Mouse (Mus musculus) adrenal gland, adult 8-10 months (tissue): ENCODE measurements around the gene Pigk. TPM values are rescaled to one million over a fixed set of nuclear protein-coding genes. Genes with fewer than 3 reads are reported as not detected.
"Not testable (repeated sequence)": the region's sequence is repeated elsewhere in the genome, so short reads cannot be mapped to it uniquely, and the experiment has no call there.

Source experiments
- DNase-seq: peaks from one replicate; pipeline ENCODE4 v3.0.0; 2022
- total RNA-seq, 4 experiments: library from RNA; stranded (reverse); gene quantifications; 2 replicates each; pipeline ENCODE4 v1.2.4; 2022

Pigk gene
- total RNA-seq, 4 experiments from 2014 or later, result 65.0 to 73.7 (median 68.0) TPM

- no peak for DNase-seq
These were observed 56.2 kb downstream of the Pigk start for GRCm38 (mm10) chr3:152770056-152770455.

GRCm38 (mm10) chr3:152776363-152776762 lies 62.5 kb downstream of the Pigk start:
- no peak for DNase-seq

- DNase-seq, result no peak
These were observed 63.1 kb downstream of the Pigk start for GRCm38 (mm10) chr3:152776872-152777540.

GRCm38 (mm10) chr3:152779819-152780218 lies 65.9 kb downstream of the Pigk start:
- DNase-seq, result no peak

- no peak for DNase-seq
These were observed 69.9 kb downstream of the Pigk start for GRCm38 (mm10) chr3:152783792-152784191.

- not testable (repeated sequence) for DNase-seq
These were observed 70.5 kb downstream of the Pigk start for GRCm38 (mm10) chr3:152784353-152784752.

- not testable (repeated sequence) for DNase-seq
These were observed 74.5 kb downstream of the Pigk start for GRCm38 (mm10) chr3:152788301-152788953.

- no peak for DNase-seq
These were observed 78.7 kb downstream of the Pigk start for GRCm38 (mm10) chr3:152792601-152793000.

GRCm38 (mm10) chr3:152793006-152793405 lies 79.1 kb downstream of the Pigk start:
- no peak for DNase-seq

GRCm38 (mm10) chr3:152796216-152796615 lies 82.3 kb downstream of the Pigk start:
- DNase-seq, result no peak

- no peak for DNase-seq
These were observed 83.5 kb downstream of the Pigk start for GRCm38 (mm10) chr3:152797354-152797753.

GRCm38 (mm10) chr3:152799738-152800431 lies 86.0 kb downstream of the Pigk start:
- DNase-seq, result no peak

GRCm38 (mm10) chr3:152813905-152814304 lies 100.0 kb downstream of the Pigk start:
- peak; percentile 46 for DNase-seq

GRCm38 (mm10) chr3:152815110-152815509 lies 101.2 kb downstream of the Pigk start:
- no peak for DNase-seq

- no peak for DNase-seq
These were observed 106.5 kb downstream of the Pigk start for GRCm38 (mm10) chr3:152820406-152820805.

- DNase-seq, result peak; percentile 45
These were observed 107.3 kb downstream of the Pigk start for GRCm38 (mm10) chr3:152821202-152821601.

- DNase-seq, result no peak
These were observed 117.5 kb downstream of the Pigk start for GRCm38 (mm10) chr3:152831377-152831776.

- DNase-seq, result no peak
These were observed 118.1 kb downstream of the Pigk start for GRCm38 (mm10) chr3:152831974-152832373.

GRCm38 (mm10) chr3:152832436-152832835 lies 118.5 kb downstream of the Pigk start:
- DNase-seq, result no peak

GRCm38 (mm10) chr3:152837407-152837806 lies 123.5 kb downstream of the Pigk start:
- no peak for DNase-seq

GRCm38 (mm10) chr3:152837938-152838337 lies 124.0 kb downstream of the Pigk start:
- DNase-seq, result no peak

- no peak for DNase-seq
These were observed 127.4 kb downstream of the Pigk start for GRCm38 (mm10) chr3:152841264-152841663.

- no peak for DNase-seq
These were observed 128.7 kb downstream of the Pigk start for GRCm38 (mm10) chr3:152842648-152843047.

GRCm38 (mm10) chr3:152843925-152844324 lies 130.0 kb downstream of the Pigk start:
- no peak for DNase-seq
